Mouse (Mus musculus) liver, adult 2 months (tissue): ENCODE data around the gene Hils1.

Experiments used
- CTCF ChIP-seq: fragments of 200-500 bp; IDR thresholded peaks from 2 replicates; pipeline ENCODE4 v1.5.1; 2011; ENCODE audit warnings: low read depth, low read length, control low read depth
- POLR2A ChIP-seq: fragments of 200-500 bp; IDR thresholded peaks from 2 replicates; pipeline ENCODE4 v1.6.1; 2011; ENCODE audit warnings: low read length, control low read depth; ENCODE audit not compliant: insufficient read depth; ENCODE audit errors: extremely low read depth

DNA sequence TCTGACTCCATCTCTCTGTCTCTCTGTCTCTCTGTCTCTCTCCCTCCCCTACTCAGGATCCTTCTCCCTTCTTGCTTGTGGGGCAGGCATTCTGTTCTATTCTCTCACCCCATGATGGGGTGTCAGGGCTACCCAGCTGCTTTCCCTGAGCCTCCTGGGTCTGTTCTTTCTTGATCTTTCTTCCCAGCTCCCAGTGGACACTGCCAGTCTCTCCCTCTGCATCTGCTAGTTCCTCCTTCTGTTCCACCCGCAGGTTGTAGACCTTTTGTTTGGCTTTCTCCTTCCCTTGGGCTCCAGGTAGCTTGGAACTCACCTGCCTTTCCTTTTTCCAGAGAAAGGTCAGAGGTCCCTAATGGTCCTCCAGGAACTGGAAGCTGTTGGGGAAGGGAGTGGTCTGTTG lies 44.0 kb downstream of the Hils1 start:
- TF ChIP-seq CTCF, result no peak
- no peak for TF ChIP-seq POLR2A
